Mouse (Mus musculus): ENCODE measurements at regions not wholly inside any gene's neighbourhood (a gene's known extent, or its start where the extent isn't known, plus 50 kb on each side); places are given as distances from the start of the nearest gene placed in this dataset.

- Histone ChIP-seq H3K9ac (no peak overlapping the region), H3K4me3 (no peak overlapping the region), H3K27me3 (no peaks in the 10 kb centered on the region), H3K4me1 (replicated peaks) (no peaks in the 10 kb centered on the region), H3K27ac (replicated peaks) (no peak overlapping the region), H3K36me3 (no peaks in the 10 kb centered on the region), H3K9me3 (no peaks in the 10 kb centered on the region), H3K4me2 (no peak overlapping the region)
- no peak for ATAC-seq (ENCODE audit: low read depth)
- 80% methylated on average over 7 of the region's 7 CpGs for WGBS
These were observed 148.0 kb upstream of the 4933402D24Rik start for GRCm38 (mm10) chr1:63916907-63917650.

GRCm38 (mm10) chr1:63910765-63911164 is 141.7 kb upstream of the 4933402D24Rik start:
- H3K4me2 ChIP-seq = no peak overlapping the region
- H3K36me3 ChIP-seq = no peaks in the 10 kb centered on the region
- H3K27ac ChIP-seq (replicated peaks) = no peak overlapping the region
- ATAC-seq (ENCODE audit: low read depth) = no peak
- H3K27me3 ChIP-seq = no peaks in the 10 kb centered on the region
- no peaks in the 10 kb centered on the region for H3K9me3 ChIP-seq
- WGBS = 87% methylated on average over 3 of the region's 3 CpGs
- H3K4me1 ChIP-seq (replicated peaks) = no peaks in the 10 kb centered on the region
- H3K9ac ChIP-seq = no peak overlapping the region
- no peak overlapping the region for H3K4me3 ChIP-seq

DNA sequence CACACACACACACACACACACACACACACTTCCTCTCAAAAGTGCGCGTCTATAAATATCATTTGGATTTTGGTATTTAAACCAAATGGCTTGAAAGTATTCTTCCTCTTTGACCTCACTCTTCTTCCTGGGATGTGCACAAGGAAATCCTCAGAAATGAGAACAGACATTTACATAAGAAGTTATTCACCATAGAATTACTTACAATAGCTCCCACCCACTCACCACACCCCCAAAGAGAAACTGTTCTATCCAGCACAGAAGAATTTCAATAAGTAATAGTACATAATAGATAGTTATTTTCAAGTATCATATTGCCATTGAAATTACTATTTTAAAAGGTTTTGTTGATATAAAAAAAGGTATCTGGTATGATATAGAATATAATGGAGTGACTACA is 140.1 kb upstream of the 4933402D24Rik start:
- no peak overlapping the region for H3K9ac ChIP-seq
- no peaks in the 10 kb centered on the region for H3K4me1 ChIP-seq (replicated peaks)
- no peak overlapping the region for H3K27ac ChIP-seq (replicated peaks)
- no peak for ATAC-seq (ENCODE audit: low read depth)
- H3K9me3 ChIP-seq = no peaks in the 10 kb centered on the region
- H3K4me2 ChIP-seq = no peak overlapping the region
- H3K4me3 ChIP-seq = no peak overlapping the region
- no peaks in the 10 kb centered on the region for H3K27me3 ChIP-seq
- WGBS = 97% methylated on average over 2 of the region's 2 CpGs
- H3K36me3 ChIP-seq = no peaks in the 10 kb centered on the region

DNA sequence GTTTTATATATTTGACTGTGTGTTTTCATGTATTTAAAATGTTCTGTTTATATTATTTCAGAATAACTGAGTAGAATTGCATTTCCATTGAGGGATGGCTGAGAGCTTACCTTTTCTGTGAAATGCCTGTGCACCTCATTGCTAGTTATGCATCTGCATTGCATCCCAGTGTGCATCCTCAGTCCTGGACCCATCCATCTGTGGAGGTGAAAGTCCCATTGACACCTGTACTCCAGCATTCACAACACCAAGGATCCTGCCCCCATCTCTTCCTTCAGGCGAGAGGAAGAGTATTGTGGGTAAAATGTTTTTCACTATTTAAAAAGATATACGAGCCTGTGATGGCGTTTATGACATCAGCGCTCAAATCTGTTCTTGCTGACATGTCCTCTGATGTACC is 134.6 kb upstream of the 4933402D24Rik start:
- H3K4me3 ChIP-seq = no peak overlapping the region
- peaks cover 18% of the 10 kb centered on the region for H3K4me1 ChIP-seq (replicated peaks)
- H3K27ac ChIP-seq (replicated peaks) = no peak overlapping the region
- ATAC-seq (ENCODE audit: low read depth) = no peak
- no peak overlapping the region for H3K9ac ChIP-seq
- WGBS = 92% methylated on average over 4 of the region's 4 CpGs
- H3K4me2 ChIP-seq = no peak overlapping the region
- no peaks in the 10 kb centered on the region for H3K27me3 ChIP-seq
- no peaks in the 10 kb centered on the region for H3K36me3 ChIP-seq
- no peaks in the 10 kb centered on the region for H3K9me3 ChIP-seq

GRCm38 (mm10) chr1:63903201-63903600 is 134.1 kb upstream of the 4933402D24Rik start:
- WGBS = 49% methylated on average over 3 of the region's 3 CpGs
- Histone ChIP-seq H3K27ac (replicated peaks) (no peak overlapping the region), H3K4me1 (replicated peaks) (peaks cover 18% of the 10 kb centered on the region), H3K36me3 (no peaks in the 10 kb centered on the region), H3K27me3 (no peaks in the 10 kb centered on the region), H3K9me3 (no peaks in the 10 kb centered on the region), H3K9ac (no peak overlapping the region), H3K4me2 (no peak overlapping the region), H3K4me3 (no peak overlapping the region)
- no peak for ATAC-seq (ENCODE audit: low read depth)

DNA sequence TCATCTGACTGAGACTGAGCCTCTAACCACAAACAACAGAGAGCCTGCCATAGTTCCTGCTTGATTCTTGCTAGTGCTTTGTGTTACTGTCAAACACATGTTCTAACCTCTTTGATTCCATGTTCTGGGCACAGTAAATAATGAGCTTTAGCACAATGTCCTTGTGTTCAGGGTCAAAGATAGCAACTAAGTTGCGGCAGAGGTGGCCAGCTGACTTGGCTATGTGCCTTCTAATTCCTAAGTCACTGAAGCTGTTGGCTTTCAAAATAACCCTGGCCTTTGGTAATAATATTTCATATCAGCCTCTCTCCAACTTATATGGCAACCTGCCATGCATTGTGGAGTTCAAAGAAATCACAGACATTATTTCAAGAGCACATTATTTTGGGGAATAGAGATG is 133.3 kb upstream of the 4933402D24Rik start:
- Histone ChIP-seq H3K4me3 (no peak overlapping the region), H3K9me3 (no peaks in the 10 kb centered on the region), H3K4me2 (no peak overlapping the region), H3K9ac (no peak overlapping the region), H3K36me3 (no peaks in the 10 kb centered on the region), H3K27me3 (no peaks in the 10 kb centered on the region), H3K27ac (replicated peaks) (no peak overlapping the region), H3K4me1 (replicated peaks) (peaks cover 18% of the 10 kb centered on the region)
- ATAC-seq (ENCODE audit: low read depth) = no peak
- WGBS = 46% methylated on average over 1 of the region's 1 CpGs

- WGBS = 53% methylated on average over 10 of the region's 10 CpGs
- Histone ChIP-seq H3K36me3 (no peaks in the 10 kb centered on the region), H3K27ac (replicated peaks) (peak overlapping the region; percentile 33; the same call in 1 of the 2 replicates)
These were observed 130.8 kb upstream of the 4933402D24Rik start for GRCm38 (mm10) chr1:63899631-63900577.

DNA sequence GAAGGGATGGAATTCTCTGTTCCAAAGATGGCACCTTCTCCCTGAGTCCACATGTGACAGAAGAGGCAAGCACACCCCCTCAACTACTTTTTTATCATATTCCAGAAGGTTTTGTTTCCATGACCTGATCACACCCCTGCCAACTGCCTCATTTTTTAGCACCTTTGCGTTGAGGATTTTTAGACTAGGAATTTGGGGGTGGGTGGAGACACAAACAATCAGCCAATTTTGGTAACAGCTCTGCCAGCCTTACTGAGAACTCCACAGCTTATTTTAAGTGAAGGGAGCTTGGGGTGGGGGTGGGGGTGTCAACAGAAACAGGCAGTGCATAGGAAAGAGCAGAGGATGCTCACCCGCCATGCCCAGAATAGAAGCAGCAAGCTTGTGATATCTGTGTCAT is 129.7 kb upstream of the 4933402D24Rik start:
- 85% methylated on average over 2 of the region's 2 CpGs for WGBS
- Histone ChIP-seq H3K9me3 (no peaks in the 10 kb centered on the region), H3K4me3 (no peak overlapping the region), H3K4me2 (no peak overlapping the region), H3K27me3 (no peaks in the 10 kb centered on the region), H3K27ac (replicated peaks) (no peak overlapping the region), H3K4me1 (replicated peaks) (peaks cover 18% of the 10 kb centered on the region), H3K9ac (no peak overlapping the region), H3K36me3 (no peaks in the 10 kb centered on the region)
- no peak for ATAC-seq (ENCODE audit: low read depth)

More at GRCm38 (mm10) chr1:63899631-63900577, 130.8 kb upstream of the 4933402D24Rik start:
- H3K27me3 ChIP-seq = no peaks in the 10 kb centered on the region
- peaks cover 18% of the 10 kb centered on the region for H3K4me1 ChIP-seq (replicated peaks)
- ATAC-seq (ENCODE audit: low read depth) = no peak; the same call in 1 of the 2 replicates
- no peaks in the 10 kb centered on the region for H3K9me3 ChIP-seq
- H3K4me3 ChIP-seq = no peak overlapping the region
- no peak overlapping the region for H3K4me2 ChIP-seq
- no peak overlapping the region for H3K9ac ChIP-seq

- Histone ChIP-seq H3K27me3 (no peaks in the 10 kb centered on the region), H3K27ac (replicated peaks) (no peak overlapping the region), H3K4me3 (no peak overlapping the region), H3K9me3 (no peaks in the 10 kb centered on the region), H3K4me2 (no peak overlapping the region), H3K4me1 (replicated peaks) (peaks cover 18% of the 10 kb centered on the region), H3K36me3 (no peaks in the 10 kb centered on the region), H3K9ac (no peak overlapping the region)
- no peak for ATAC-seq (ENCODE audit: low read depth)
- WGBS = 72% methylated on average over 2 of the region's 2 CpGs
These were observed 128.5 kb upstream of the 4933402D24Rik start for GRCm38 (mm10) chr1:63897556-63897955.

DNA sequence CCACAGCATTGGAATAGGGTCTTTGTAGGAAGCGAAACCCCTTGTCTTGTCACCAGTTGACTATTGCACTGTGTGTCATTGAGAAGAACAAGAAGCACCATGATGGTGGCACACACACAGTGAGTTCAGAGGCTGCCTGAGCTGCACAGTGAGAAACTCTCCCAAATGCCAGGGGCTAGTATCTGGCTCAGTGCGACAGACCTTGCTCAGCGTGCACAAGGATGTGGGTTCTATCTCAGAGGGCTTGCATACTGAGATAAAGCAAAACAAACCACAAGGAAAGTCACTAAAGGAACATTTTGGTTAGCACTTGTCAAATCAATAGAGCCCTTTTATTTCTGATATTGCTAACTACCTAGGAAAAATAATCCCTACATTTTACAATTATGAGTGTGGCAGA is 110.5 kb upstream of the 4933402D24Rik start:
- 88% methylated on average over 3 of the region's 3 CpGs for WGBS

GRCm38 (mm10) chr1:63876589-63877251 is 107.7 kb upstream of the 4933402D24Rik start:
- no peak overlapping the region for H3K27ac ChIP-seq (replicated peaks)

More for the DNA sequence above, 110.5 kb upstream of the 4933402D24Rik start:
- no peak overlapping the region for H3K4me2 ChIP-seq
- no peak for ATAC-seq (ENCODE audit: low read depth)
- no peaks in the 10 kb centered on the region for H3K36me3 ChIP-seq
- no peak overlapping the region for H3K27ac ChIP-seq (replicated peaks)
- H3K27me3 ChIP-seq = no peaks in the 10 kb centered on the region
- no peaks in the 10 kb centered on the region for H3K9me3 ChIP-seq
- no peak overlapping the region for H3K9ac ChIP-seq
- no peaks in the 10 kb centered on the region for H3K4me1 ChIP-seq (replicated peaks)
- H3K4me3 ChIP-seq = no peak overlapping the region

More at GRCm38 (mm10) chr1:63876589-63877251, 107.7 kb upstream of the 4933402D24Rik start:
- 87% methylated on average over 5 of the region's 5 CpGs for WGBS
- Histone ChIP-seq H3K27me3 (no peaks in the 10 kb centered on the region), H3K4me3 (no peak overlapping the region), H3K9me3 (no peaks in the 10 kb centered on the region), H3K4me2 (no peak overlapping the region), H3K4me1 (replicated peaks) (no peaks in the 10 kb centered on the region), H3K9ac (no peak overlapping the region), H3K36me3 (no peaks in the 10 kb centered on the region)
- ATAC-seq (ENCODE audit: low read depth) = no peak

Measured in neural tube, embryonic 13.5 days (tissue).